Mouse (Mus musculus): ENCODE results near the gene Krt88. TPM values are rescaled to one million over a fixed set of nuclear protein-coding genes. Genes with fewer than 3 reads are reported as not detected.

Gene Krt88
- polyA plus RNA-seq (2016; fragmentation: Nextera tagmentation; extraction: Ambion mirVana) = not detected in 2 replicates

- 68% methylated on average over 2 of the region's 2 CpGs for WGBS
- Histone ChIP-seq H3K4me3 (replicated peaks) (no peak within 1 kb of the TSS), H3K4me2 (no peak within 1 kb of the TSS), H3K4me1 (no peaks in the 10 kb centered on the region), H3K9me3 (no peaks in the 10 kb centered on the region), H3K27ac (no peak within 1 kb of the TSS), H3K27me3 (0 out of 2 replicates have a peak, but pooled peaks cover 2% of the 10 kb centered on the region), H3K36me3 (replicated peaks) (no peaks in the 10 kb centered on the region), H3K9ac (no peak within 1 kb of the TSS)
- no peak for ATAC-seq (ENCODE audit: low FRiP score)
Observed at GRCm38 (mm10) chr15:101447444-101447843, at the start of gene Krt88. Gene Krt88 (plus strand): TSS chr15:101447744.

- Histone ChIP-seq H3K27ac (no peak overlapping the region), H3K4me2 (no peak overlapping the region), H3K4me1 (no peaks in the 10 kb centered on the region), H3K9ac (no peak overlapping the region), H3K36me3 (replicated peaks) (no peaks in the 10 kb centered on the region), H3K9me3 (no peaks in the 10 kb centered on the region), H3K27me3 (no peaks in the 10 kb centered on the region), H3K4me3 (replicated peaks) (no peak overlapping the region)
- no peak for ATAC-seq (ENCODE audit: low FRiP score)
- 82% methylated on average over 8 of the region's 8 CpGs for WGBS
Observed at GRCm38 (mm10) chr15:101398269-101398668, 49.3 kb upstream of the Krt88 start.

GRCm38 (mm10) chr15:101410775-101411174 is 36.8 kb upstream of the Krt88 start, which contains the start of gene Krt7:
Gene Krt7 (plus strand): TSS chr15:101411043.
- WGBS = 56% methylated on average over 2 of the region's 2 CpGs
- ATAC-seq (ENCODE audit: low FRiP score) = no peak
- H3K36me3 ChIP-seq (replicated peaks) = no peaks in the 10 kb centered on the region

GRCm38 (mm10) chr15:101412188-101412587 is 35.4 kb upstream of the Krt88 start:
- H3K4me3 ChIP-seq (replicated peaks) = no peak overlapping the region
- WGBS = 24% methylated on average over 28 of the region's 31 CpGs
- H3K4me2 ChIP-seq = no peak overlapping the region

More at GRCm38 (mm10) chr15:101410775-101411174, 36.8 kb upstream of the Krt88 start, which contains the start of gene Krt7:
- Histone ChIP-seq H3K4me3 (replicated peaks) (no peak within 1 kb of the TSS), H3K27me3 (peaks cover 39% of the 10 kb centered on the region), H3K4me1 (no peaks in the 10 kb centered on the region), H3K9me3 (no peaks in the 10 kb centered on the region), H3K4me2 (no peak within 1 kb of the TSS), H3K9ac (no peak within 1 kb of the TSS), H3K27ac (no peak within 1 kb of the TSS)

GRCm38 (mm10) chr15:101413916-101414635 is 33.5 kb upstream of the Krt88 start:
- Histone ChIP-seq H3K4me3 (replicated peaks) (no peak overlapping the region), H3K9ac (no peak overlapping the region), H3K36me3 (replicated peaks) (no peaks in the 10 kb centered on the region), H3K9me3 (no peaks in the 10 kb centered on the region), H3K27me3 (peaks cover 39% of the 10 kb centered on the region), H3K4me2 (no peak overlapping the region), H3K27ac (no peak overlapping the region), H3K4me1 (no peaks in the 10 kb centered on the region)
- WGBS = 52% methylated on average over 7 of the region's 7 CpGs
- ATAC-seq (ENCODE audit: low FRiP score) = no peak

More at GRCm38 (mm10) chr15:101412188-101412587, 35.4 kb upstream of the Krt88 start:
- no peaks in the 10 kb centered on the region for H3K9me3 ChIP-seq
- no peaks in the 10 kb centered on the region for H3K4me1 ChIP-seq
- no peak overlapping the region for H3K9ac ChIP-seq
- H3K27me3 ChIP-seq = peaks cover 39% of the 10 kb centered on the region
- H3K27ac ChIP-seq = no peak overlapping the region
- H3K36me3 ChIP-seq (replicated peaks) = no peaks in the 10 kb centered on the region
- ATAC-seq (ENCODE audit: low FRiP score) = no peak

GRCm38 (mm10) chr15:101414807-101415565 is 32.6 kb upstream of the Krt88 start:
- H3K4me1 ChIP-seq = no peaks in the 10 kb centered on the region
- H3K9ac ChIP-seq = no peak overlapping the region
- no peak overlapping the region for H3K4me3 ChIP-seq (replicated peaks)
- H3K4me2 ChIP-seq = no peak overlapping the region
- no peaks in the 10 kb centered on the region for H3K9me3 ChIP-seq
- peaks cover 39% of the 10 kb centered on the region for H3K27me3 ChIP-seq
- no peaks in the 10 kb centered on the region for H3K36me3 ChIP-seq (replicated peaks)
- no peak overlapping the region for H3K27ac ChIP-seq
- 32% methylated on average over 11 of the region's 11 CpGs for WGBS
- ATAC-seq (ENCODE audit: low FRiP score) = no peak

GRCm38 (mm10) chr15:101418950-101419349 is 28.6 kb upstream of the Krt88 start:
- H3K4me1 ChIP-seq = no peaks in the 10 kb centered on the region
- H3K27me3 ChIP-seq = 0 out of 2 replicates have a peak, but pooled peaks cover 3% of the 10 kb centered on the region
- 92% methylated on average over 4 of the region's 4 CpGs for WGBS
- no peaks in the 10 kb centered on the region for H3K36me3 ChIP-seq (replicated peaks)
- no peak for ATAC-seq (ENCODE audit: low FRiP score)
- H3K9me3 ChIP-seq = no peaks in the 10 kb centered on the region
- no peak overlapping the region for H3K9ac ChIP-seq
- no peak overlapping the region for H3K4me2 ChIP-seq
- H3K4me3 ChIP-seq (replicated peaks) = no peak overlapping the region
- H3K27ac ChIP-seq = no peak overlapping the region

GRCm38 (mm10) chr15:101420903-101421302 is 26.6 kb upstream of the Krt88 start:
- no peak for ATAC-seq (ENCODE audit: low FRiP score)

GRCm38 (mm10) chr15:101424914-101425313 is 22.6 kb upstream of the Krt88 start:
- no peaks in the 10 kb centered on the region for H3K9me3 ChIP-seq
- ATAC-seq (ENCODE audit: low FRiP score) = no peak
- no peaks in the 10 kb centered on the region for H3K27me3 ChIP-seq
- no peak overlapping the region for H3K27ac ChIP-seq
- H3K4me1 ChIP-seq = no peaks in the 10 kb centered on the region
- no peak overlapping the region for H3K4me2 ChIP-seq
- no peak overlapping the region for H3K4me3 ChIP-seq (replicated peaks)
- no peak overlapping the region for H3K9ac ChIP-seq
- 29% methylated on average over 5 of the region's 5 CpGs for WGBS
- no peaks in the 10 kb centered on the region for H3K36me3 ChIP-seq (replicated peaks)

More at GRCm38 (mm10) chr15:101420903-101421302, 26.6 kb upstream of the Krt88 start:
- no peak overlapping the region for H3K4me2 ChIP-seq
- 52% methylated on average over 5 of the region's 6 CpGs for WGBS
- no peak overlapping the region for H3K4me3 ChIP-seq (replicated peaks)
- no peaks in the 10 kb centered on the region for H3K9me3 ChIP-seq
- no peak overlapping the region for H3K27ac ChIP-seq
- no peak overlapping the region for H3K9ac ChIP-seq
- no peaks in the 10 kb centered on the region for H3K27me3 ChIP-seq
- H3K4me1 ChIP-seq = no peaks in the 10 kb centered on the region
- H3K36me3 ChIP-seq (replicated peaks) = no peaks in the 10 kb centered on the region

- Histone ChIP-seq H3K9ac (no peak overlapping the region), H3K4me1 (peaks cover 6% of the 10 kb centered on the region), H3K9me3 (no peaks in the 10 kb centered on the region), H3K27me3 (peaks cover 43% of the 10 kb centered on the region), H3K27ac (no peak overlapping the region), H3K4me3 (replicated peaks) (no peak overlapping the region), H3K36me3 (replicated peaks) (no peaks in the 10 kb centered on the region), H3K4me2 (no peak overlapping the region)
- 93% methylated on average over 7 of the region's 7 CpGs for WGBS
- ATAC-seq (ENCODE audit: low FRiP score) = no peak
Observed at GRCm38 (mm10) chr15:101436611-101437010, 10.9 kb upstream of the Krt88 start.

- ATAC-seq (ENCODE audit: low FRiP score) = no peak
- no peaks in the 10 kb centered on the region for H3K9me3 ChIP-seq
- H3K4me2 ChIP-seq = peak within 1 kb of the TSS; percentile 62
- no peaks in the 10 kb centered on the region for H3K36me3 ChIP-seq (replicated peaks)
- H3K4me3 ChIP-seq (replicated peaks) = peak within 1 kb of the TSS; percentile 37
- whole genome bisulfite sequencing = 3% methylated on average over 34 of the region's 34 CpGs
- peak within 1 kb of the TSS; percentile 44; the same call in 1 of the 2 replicates for H3K9ac ChIP-seq
- H3K4me1 ChIP-seq = peaks cover 6% of the 10 kb centered on the region
- H3K27me3 ChIP-seq = peaks cover 43% of the 10 kb centered on the region
- H3K27ac ChIP-seq = no peak within 1 kb of the TSS
Observed at GRCm38 (mm10) chr15:101438555-101438954, 9.0 kb upstream of the Krt88 start, which contains the start of gene Krt87. Gene Krt87 (minus strand): TSS chr15:101438804.

GRCm38 (mm10) chr15:101440837-101441236 is 6.7 kb upstream of the Krt88 start:
- Histone ChIP-seq H3K36me3 (replicated peaks) (no peaks in the 10 kb centered on the region), H3K27me3 (peaks cover 43% of the 10 kb centered on the region), H3K4me3 (replicated peaks) (no peak overlapping the region), H3K4me2 (no peak overlapping the region), H3K27ac (no peak overlapping the region), H3K9ac (no peak overlapping the region), H3K9me3 (no peaks in the 10 kb centered on the region), H3K4me1 (peaks cover 6% of the 10 kb centered on the region)
- ATAC-seq (ENCODE audit: low FRiP score) = no peak
- WGBS = 77% methylated on average over 4 of the region's 4 CpGs
